Comparison of ENCODE assay signal across 8 mouse cellular contexts in the genomic region with DNA sequence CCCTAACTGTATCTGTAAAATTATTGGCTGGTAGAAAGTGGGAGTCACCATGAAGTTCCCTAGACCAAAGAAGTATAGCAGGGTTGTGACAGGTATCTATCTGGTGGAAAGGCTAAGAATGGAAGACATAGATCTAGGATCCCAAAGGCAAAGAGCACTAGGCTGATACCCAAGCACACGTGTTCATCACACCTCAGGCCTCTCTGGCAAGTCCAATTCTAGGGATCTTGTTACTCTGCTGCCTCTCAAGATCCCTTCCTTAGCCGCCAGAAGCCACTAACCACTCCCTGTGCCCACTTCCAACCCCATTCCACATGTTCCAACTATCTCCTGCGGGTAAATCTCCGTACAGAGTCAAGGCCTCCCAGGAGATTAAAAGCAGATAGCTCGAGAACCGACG. TPM values are rescaled to one million over a fixed set of nuclear protein-coding genes. Genes with fewer than 3 reads are reported as not detected.
A peak's percentile ranks its signal among the peaks of the same experiment; 100 is the strongest.
DNase-seq lines count a peak whose midpoint lies in the region; ATAC-seq and TF ChIP-seq lines count a peak whose summit lies in the region.

No protein-coding gene starts in this region.

- H3K4me3 ChIP-seq in heart, embryonic 13.5 days: peak overlapping the region; percentile 95
- H3K4me3 ChIP-seq in E14TG2a.4 (replicated peaks; ENCODE audit: low read length): peak overlapping the region; percentile 100
- peak overlapping the region; percentile 88 for H3K4me3 ChIP-seq in embryonic facial prominence, embryonic 13.5 days
- H3K4me3 ChIP-seq in limb, embryonic 14.5 days (replicated peaks; ENCODE audit: low read length): peak overlapping the region; percentile 95
- peak overlapping the region; percentile 86 for H3K4me3 ChIP-seq in stomach, postnatal 0 days (ENCODE audit: low read depth, low read length)

- H3K27ac ChIP-seq in heart, embryonic 13.5 days (replicated peaks): peak overlapping the region; percentile 98
- peak overlapping the region; percentile 96 for H3K27ac ChIP-seq in embryonic facial prominence, embryonic 13.5 days
- peak overlapping the region; percentile 93 for H3K27ac ChIP-seq in limb, embryonic 14.5 days (replicated peaks; ENCODE audit: low read depth, low read length)
- peak overlapping the region; percentile 97 for H3K27ac ChIP-seq in stomach, postnatal 0 days (replicated peaks)

- WGBS in heart, embryonic 13.5 days: under 1% methylated on average over 7 of the region's 7 CpGs
- 0% methylated on average over 7 of the region's 7 CpGs for WGBS in embryonic facial prominence, embryonic 13.5 days
- 0% methylated on average over 7 of the region's 7 CpGs for WGBS in limb, embryonic 14.5 days
- WGBS in stomach, postnatal 0 days: under 1% methylated on average over 7 of the region's 7 CpGs

- DNase-seq in heart, postnatal 25 days (ENCODE audit: low spot score): no peak
- DNase-seq in limb, embryonic 14.5 days (ENCODE audit: low spot score): no peak
- no peak for DNase-seq in stomach, postnatal 0 days (ENCODE audit: low spot score)
- no peak for DNase-seq in thymus, postnatal 14 days
- no peak for DNase-seq in cerebellum, adult 9-11 months

- H3K4me1 ChIP-seq in heart, embryonic 13.5 days: peaks cover 38% of the 10 kb centered on the region
- peaks cover 76% of the 10 kb centered on the region for H3K4me1 ChIP-seq in E14TG2a.4 (replicated peaks; ENCODE audit: low read depth, low read length)
- H3K4me1 ChIP-seq in embryonic facial prominence, embryonic 13.5 days: peaks cover 16% of the 10 kb centered on the region
- peaks cover 10% of the 10 kb centered on the region for H3K4me1 ChIP-seq in limb, embryonic 14.5 days (ENCODE audit: control insufficient read depth, insufficient read depth, low read length)
- H3K4me1 ChIP-seq in stomach, postnatal 0 days (replicated peaks; ENCODE audit: control insufficient read depth, insufficient read depth): peaks cover 2% of the 10 kb centered on the region; the same call in 1 of the 2 replicates

- TF ChIP-seq CTCF in E14TG2a.4 (conservative IDR thresholded peaks at IDR 0.05; ENCODE audit: low read length): no peak
- no peak for TF ChIP-seq CTCF in stomach, postnatal 0 days (IDR thresholded peaks at IDR 0.05; ENCODE audit: low read depth)

- H3K36me3 ChIP-seq in heart, embryonic 13.5 days: peaks cover 54% of the 10 kb centered on the region
- H3K36me3 ChIP-seq in E14TG2a.4 (ENCODE audit: insufficient read depth, low read length): peaks cover 68% of the 10 kb centered on the region
- H3K36me3 ChIP-seq in embryonic facial prominence, embryonic 13.5 days: peaks cover 42% of the 10 kb centered on the region
- peaks cover 48% of the 10 kb centered on the region for H3K36me3 ChIP-seq in limb, embryonic 14.5 days (ENCODE audit: control insufficient read depth, insufficient read depth, low read length)
- H3K36me3 ChIP-seq in stomach, postnatal 0 days (ENCODE audit: control insufficient read depth, insufficient read depth, low read length): peaks cover 24% of the 10 kb centered on the region

- ATAC-seq in heart, embryonic 13.5 days (ENCODE audit: extremely low read depth, insufficient number of reproducible peaks, low FRiP score, low TSS enrichment): no peak
- ATAC-seq in embryonic facial prominence, embryonic 13.5 days (ENCODE audit: insufficient number of reproducible peaks, insufficient read depth, low FRiP score, low TSS enrichment, low read depth): no peak
- no peak for ATAC-seq in limb, embryonic 14.5 days (ENCODE audit: low FRiP score, low read depth)
- no peak for ATAC-seq in stomach, postnatal 0 days (ENCODE audit: low FRiP score, low TSS enrichment)

- no peaks in the 10 kb centered on the region for H3K27me3 ChIP-seq in heart, embryonic 13.5 days (replicated peaks)
- no peaks in the 10 kb centered on the region for H3K27me3 ChIP-seq in E14TG2a.4 (ENCODE audit: insufficient read depth, low read length)
- no peaks in the 10 kb centered on the region for H3K27me3 ChIP-seq in embryonic facial prominence, embryonic 13.5 days
- no peaks in the 10 kb centered on the region for H3K27me3 ChIP-seq in limb, embryonic 14.5 days (ENCODE audit: control insufficient read depth, insufficient read depth, low read length)
- no peaks in the 10 kb centered on the region for H3K27me3 ChIP-seq in stomach, postnatal 0 days (ENCODE audit: control insufficient read depth, insufficient read depth, low read length)

- H3K4me2 ChIP-seq in heart, embryonic 13.5 days: peak overlapping the region; percentile 90
- H3K4me2 ChIP-seq in embryonic facial prominence, embryonic 13.5 days: peak overlapping the region; percentile 89
- H3K4me2 ChIP-seq in limb, embryonic 14.5 days (replicated peaks; ENCODE audit: low read depth, low read length, severe bottlenecking): peak overlapping the region; percentile 78
- peak overlapping the region; percentile 85 for H3K4me2 ChIP-seq in stomach, postnatal 0 days (replicated peaks; ENCODE audit: low read depth)

- no peaks in the 10 kb centered on the region for H3K9me3 ChIP-seq in heart, embryonic 13.5 days
- H3K9me3 ChIP-seq in E14TG2a.4 (ENCODE audit: low read length): no peaks in the 10 kb centered on the region
- H3K9me3 ChIP-seq in embryonic facial prominence, embryonic 13.5 days: no peaks in the 10 kb centered on the region
- H3K9me3 ChIP-seq in limb, embryonic 14.5 days (ENCODE audit: control insufficient read depth, low read length): no peaks in the 10 kb centered on the region
- H3K9me3 ChIP-seq in stomach, postnatal 0 days (ENCODE audit: control insufficient read depth, low read length): no peaks in the 10 kb centered on the region

- intact Hi-C loops in heart, postnatal 25 days (cut with DNase I): loop anchor here (2.0 to 5.0 kb wide), 2 partner anchors 35 to 42 kb away; a partner anchor contains a TSS

- no peak for TF ChIP-seq POLR2A in limb, embryonic 14.5 days (IDR thresholded peaks at IDR 0.05; ENCODE audit: borderline replicate concordance, extremely low read depth, insufficient read depth, insufficient read length)

- TF ChIP-seq EP300 in stomach, postnatal 0 days (optimal IDR thresholded peaks at IDR 0.05): no peak

- H3K9ac ChIP-seq in heart, embryonic 13.5 days: peak overlapping the region; percentile 96
- H3K9ac ChIP-seq in embryonic facial prominence, embryonic 13.5 days: peak overlapping the region; percentile 90
- H3K9ac ChIP-seq in limb, embryonic 14.5 days (ENCODE audit: low read depth, low read length, severe bottlenecking): peak overlapping the region; percentile 89
- H3K9ac ChIP-seq in stomach, postnatal 0 days (ENCODE audit: low read length): peak overlapping the region; percentile 87

RNA-seq across cellular contexts. Expression of a gene that starts 1.1 kb away (rescaled TPM):
- polyA plus RNA-seq in heart, embryonic 13.5 days (2015; fragmentation: Nextera tagmentation; extraction: Ambion mirVana): 65.8 and 67.8 TPM in 2 replicates
- 10 to 100 TPM; 37.2 to 51.5 TPM for total RNA-seq in heart, postnatal 25 days (2021)
- 120 and 123 TPM in 2 replicates for polyA plus RNA-seq in embryonic facial prominence, embryonic 13.5 days (2015; fragmentation: Nextera tagmentation; extraction: Ambion mirVana)
- 108 and 110 TPM in 2 replicates for polyA plus RNA-seq in limb, embryonic 14.5 days (2012; rRNA removed)
- 36.9 and 46.9 TPM in 2 replicates for polyA plus RNA-seq in limb, embryonic 14.5 days (2014; fragmentation: Nextera tagmentation; extraction: Ambion mirVana)
- polyA plus RNA-seq in stomach, postnatal 0 days (2015; fragmentation: Nextera tagmentation; extraction: Ambion mirVana): 30.3 and 31.0 TPM in 2 replicates

RNA-seq across cellular contexts. Expression of a gene that starts 30.5 kb away (rescaled TPM):
- 83.9 and 84.3 TPM in 2 replicates for polyA plus RNA-seq in heart, embryonic 13.5 days (2015; fragmentation: Nextera tagmentation; extraction: Ambion mirVana)
- total RNA-seq in heart, postnatal 25 days (2021): 10 to 100 TPM; 43.0 to 46.3 TPM
- polyA plus RNA-seq in embryonic facial prominence, embryonic 13.5 days (2015; fragmentation: Nextera tagmentation; extraction: Ambion mirVana): 110 and 113 TPM in 2 replicates
- polyA plus RNA-seq in limb, embryonic 14.5 days (2012; rRNA removed): 157 and 162 TPM in 2 replicates
- 67.5 and 74.0 TPM in 2 replicates for polyA plus RNA-seq in limb, embryonic 14.5 days (2014; fragmentation: Nextera tagmentation; extraction: Ambion mirVana)
- 25.2 and 31.7 TPM in 2 replicates for polyA plus RNA-seq in stomach, postnatal 0 days (2015; fragmentation: Nextera tagmentation; extraction: Ambion mirVana)

RNA-seq across cellular contexts. Expression of a gene that starts 35.4 kb away (rescaled TPM):
- polyA plus RNA-seq in heart, embryonic 13.5 days (2015; fragmentation: Nextera tagmentation; extraction: Ambion mirVana): 58.8 and 64.2 TPM in 2 replicates
- 10 to 100 TPM; 50.9 to 57.5 TPM for total RNA-seq in heart, postnatal 25 days (2021)
- polyA plus RNA-seq in embryonic facial prominence, embryonic 13.5 days (2015; fragmentation: Nextera tagmentation; extraction: Ambion mirVana): 106 and 117 TPM in 2 replicates
- 75.6 and 80.0 TPM in 2 replicates for polyA plus RNA-seq in limb, embryonic 14.5 days (2012; rRNA removed)
- 97.3 and 117 TPM in 2 replicates for polyA plus RNA-seq in limb, embryonic 14.5 days (2014; fragmentation: Nextera tagmentation; extraction: Ambion mirVana)
- 28.6 and 29.9 TPM in 2 replicates for polyA plus RNA-seq in stomach, postnatal 0 days (2015; fragmentation: Nextera tagmentation; extraction: Ambion mirVana)
